Mouse (Mus musculus) liver, adult 2 months (tissue): ENCODE measurements around the gene Ckb.

ENCODE experiments used
- CTCF ChIP-seq: fragments of 200-500 bp; IDR thresholded peaks from 2 replicates; pipeline ENCODE4 v1.5.1; 2011; ENCODE audit warnings: low read depth, low read length, control low read depth
- POLR2A ChIP-seq: fragments of 200-500 bp; IDR thresholded peaks from 2 replicates; pipeline ENCODE4 v1.6.1; 2011; ENCODE audit warnings: low read length, control low read depth; ENCODE audit not compliant: insufficient read depth; ENCODE audit errors: extremely low read depth

DNA sequence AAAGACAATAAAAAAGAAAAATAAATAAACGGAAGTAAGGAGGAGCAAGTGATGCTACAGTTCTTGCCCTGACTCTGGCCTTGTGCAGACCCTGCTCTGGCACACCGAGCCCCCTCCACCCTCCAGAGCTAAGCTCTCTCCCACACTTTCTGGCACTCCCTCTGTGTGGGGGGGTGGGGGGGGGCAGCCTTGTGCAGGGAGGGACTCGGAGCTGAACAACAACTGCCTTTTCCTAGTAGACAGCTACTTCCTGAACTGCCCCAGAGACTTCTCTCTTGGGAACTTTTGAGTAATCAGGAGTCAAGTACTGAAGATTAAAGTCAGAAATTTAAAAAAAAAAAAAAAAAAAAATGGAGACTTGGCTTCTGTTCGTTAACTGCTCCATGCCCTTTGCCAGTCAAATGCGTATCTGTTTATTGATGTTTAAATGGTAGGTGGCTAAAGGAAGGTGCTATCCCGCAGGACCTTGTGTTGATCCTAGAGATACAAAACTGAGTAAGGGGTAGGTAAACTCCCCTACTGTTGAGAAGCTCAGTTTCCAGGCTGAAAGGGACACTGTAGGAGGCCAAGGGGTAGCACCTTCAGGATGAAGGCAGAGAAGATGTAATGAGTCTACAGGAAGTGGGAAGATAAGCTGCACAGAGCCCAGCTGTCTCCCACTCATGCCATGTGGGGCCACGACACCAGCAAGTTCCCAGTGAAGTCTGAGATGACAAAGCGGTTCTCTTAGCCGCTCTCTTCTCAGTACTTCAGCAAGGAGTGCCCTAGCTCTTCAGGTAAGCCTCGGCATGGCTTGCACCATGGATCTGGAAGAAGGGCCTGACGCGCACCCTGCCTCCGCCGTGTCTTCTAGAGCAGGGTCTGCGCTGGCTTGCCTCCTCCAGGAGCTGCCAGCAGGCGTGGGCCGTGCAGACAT is 8.7 kb downstream of the Ckb start:
- TF ChIP-seq CTCF (no peak), POLR2A (no peak)
